Mouse (Mus musculus) CH12.LX (cell line): ENCODE results near the gene Wbp11. TPM values are rescaled to one million over a fixed set of nuclear protein-coding genes. Genes with fewer than 3 reads are reported as not detected.

ENCODE experiments used
- DNase-seq: peaks from one replicate; pipeline ENCODE4 v3.0.0-alpha.2; 2013; ENCODE audit errors: extremely low read depth
- H3K27ac ChIP-seq: 2 replicates; pipeline ENCODE4 v1.5.1; 2012; ENCODE audit warnings: low read depth, mild to moderate bottlenecking, control low read depth, moderate library complexity; ENCODE audit not compliant: insufficient read depth
- H3K27me3 ChIP-seq: replicated peaks from 2 replicates; pipeline ENCODE3; 2012; ENCODE audit warnings: inconsistent platforms
- H3K36me3 ChIP-seq, 2 experiments: replicated peaks in 1 of 2; 2 replicates each; pipeline versions ENCODE3 to v1.6.1; 2012; ENCODE audit warnings: inconsistent platforms in 1 of 2, low read length in 1 of 2, mild to moderate bottlenecking in 1 of 2, mixed read lengths in 1 of 2, moderate library complexity in 1 of 2; ENCODE audit not compliant: control insufficient read depth in 1 of 2, insufficient read depth in 1 of 2
- H3K4me1 ChIP-seq, 2 experiments: 2 replicates each; pipeline ENCODE4 v1.6.1; 2012; ENCODE audit warnings: inconsistent platforms in 1 of 2, moderate library complexity in 1 of 2; ENCODE audit not compliant: insufficient read depth in 2 of 2, control insufficient read depth in 1 of 2
- H3K4me2 ChIP-seq: 2 replicates; pipeline ENCODE4 v1.6.1; 2012; ENCODE audit warnings: low read depth, mild to moderate bottlenecking, control low read depth; ENCODE audit not compliant: poor library complexity, insufficient read depth, severe bottlenecking
- H3K4me3 ChIP-seq, 3 experiments: fragments of 150-350 bp in 1 of 3; sonication (generic) in 1 of 3; replicated peaks in 1 of 3; 2 replicates each; pipeline versions ENCODE3 to v1.5.1; 2011 to 2012; ENCODE audit warnings: low read depth in 2 of 3, low read length in 2 of 3, mild to moderate bottlenecking in 2 of 3, moderate library complexity in 2 of 3, control low read depth in 1 of 3, improper control_type of control experiment in 1 of 3, inconsistent platforms in 1 of 3, mixed read lengths in 1 of 3; ENCODE audit not compliant: poor library complexity in 1 of 3
- H3K79me2 ChIP-seq: replicated peaks from 2 replicates; pipeline ENCODE4 v1.6.1; 2012; ENCODE audit warnings: mild to moderate bottlenecking, moderate library complexity; ENCODE audit not compliant: control insufficient read depth, poor library complexity, insufficient read depth, severe bottlenecking; ENCODE audit errors: extremely low read depth
- H3K9ac ChIP-seq: 2 replicates; pipeline ENCODE4 v1.6.1; 2012; ENCODE audit warnings: low read depth, mild to moderate bottlenecking, control low read depth, moderate library complexity; ENCODE audit not compliant: insufficient read depth
- H3K9me3 ChIP-seq: replicated peaks from 2 replicates; pipeline ENCODE3; 2012; ENCODE audit warnings: low read length, inconsistent platforms, mixed read lengths
- BHLHE40 ChIP-seq: IDR thresholded peaks from 2 replicates; pipeline ENCODE4 v1.6.1; 2011; ENCODE audit warnings: mild to moderate bottlenecking, low read depth, low read length, improper control_type of control experiment
- CHD1 ChIP-seq: IDR thresholded peaks from 2 replicates; pipeline ENCODE4 v1.6.1; 2012; ENCODE audit warnings: low read depth, low read length, improper control_type of control experiment, inconsistent platforms
- CHD2 ChIP-seq: IDR thresholded peaks from 2 replicates; pipeline ENCODE4 v1.6.1; 2011; ENCODE audit warnings: low read length, improper control_type of control experiment
- CTCF ChIP-seq, 2 experiments: IDR thresholded peaks in 1 of 2; conservative IDR thresholded peaks in 1 of 2; 2 replicates each; pipeline ENCODE4 v1.5.1; 2011 to 2012; ENCODE audit warnings: low read depth in 2 of 2, low read length in 2 of 2, improper control_type of control experiment in 1 of 2, inconsistent platforms in 1 of 2, mild to moderate bottlenecking in 1 of 2, moderate library complexity in 1 of 2
- E2F4 ChIP-seq: IDR thresholded peaks from 2 replicates; pipeline ENCODE4 v1.6.1; 2011; ENCODE audit warnings: low read depth, low read length, improper control_type of control experiment; ENCODE audit not compliant: insufficient replicate concordance
- ELF1 ChIP-seq: IDR thresholded peaks from 2 replicates; pipeline ENCODE4 v1.6.1; 2014; ENCODE audit warnings: low read depth, mild to moderate bottlenecking, inconsistent platforms, low read length, improper control_type of control experiment
- EP300 ChIP-seq: IDR thresholded peaks from 2 replicates; pipeline ENCODE4 v1.6.1; 2011; ENCODE audit warnings: low read length, improper control_type of control experiment
- ETS1 ChIP-seq: conservative IDR thresholded peaks from 2 replicates; pipeline ENCODE4 v1.6.1; 2012; ENCODE audit warnings: low read depth, mild to moderate bottlenecking, inconsistent platforms, low read length, improper control_type of control experiment, moderate library complexity
- GABPA ChIP-seq: IDR thresholded peaks from 2 replicates; pipeline ENCODE4 v1.6.1; 2012; ENCODE audit warnings: low read depth, low read length, improper control_type of control experiment, inconsistent platforms; ENCODE audit not compliant: insufficient replicate concordance
- HCFC1 ChIP-seq: IDR thresholded peaks from 2 replicates; pipeline ENCODE4 v1.6.1; 2012; ENCODE audit warnings: low read depth, mild to moderate bottlenecking, inconsistent platforms, low read length, improper control_type of control experiment
- IRF4 ChIP-seq: IDR thresholded peaks from 2 replicates; pipeline ENCODE4 v1.6.1; 2014; ENCODE audit warnings: low read depth, mild to moderate bottlenecking, inconsistent platforms, low read length, improper control_type of control experiment
- JUN ChIP-seq: IDR thresholded peaks from 2 replicates; pipeline ENCODE4 v1.6.1; 2011; ENCODE audit warnings: low read depth, mild to moderate bottlenecking, low read length, improper control_type of control experiment, moderate library complexity; ENCODE audit not compliant: insufficient read depth
- JUND ChIP-seq: conservative IDR thresholded peaks from 2 replicates; pipeline ENCODE4 v1.6.1; 2011; ENCODE audit warnings: low read depth, low read length, improper control_type of control experiment
- MAFK ChIP-seq: IDR thresholded peaks from 2 replicates; pipeline ENCODE4 v1.6.1; 2011; ENCODE audit warnings: low read length, improper control_type of control experiment; ENCODE audit not compliant: insufficient replicate concordance
- MAX ChIP-seq: IDR thresholded peaks from 2 replicates; pipeline ENCODE4 v1.6.1; 2011; ENCODE audit warnings: low read length, improper control_type of control experiment
- MAZ ChIP-seq: IDR thresholded peaks from 2 replicates; pipeline ENCODE4 v1.6.1; 2012; ENCODE audit warnings: low read depth, mild to moderate bottlenecking, inconsistent platforms, low read length, improper control_type of control experiment, moderate library complexity
- MEF2A ChIP-seq: IDR thresholded peaks from 2 replicates; pipeline ENCODE4 v1.6.1; 2014; ENCODE audit warnings: low read depth, mild to moderate bottlenecking, inconsistent platforms, low read length, improper control_type of control experiment, borderline replicate concordance
- MXI1 ChIP-seq: IDR thresholded peaks from 2 replicates; pipeline ENCODE4 v1.6.1; 2011; ENCODE audit warnings: mild to moderate bottlenecking, low read depth, low read length, improper control_type of control experiment
- MYC ChIP-seq: IDR thresholded peaks from 2 replicates; pipeline ENCODE4 v1.6.1; 2011; ENCODE audit warnings: low read depth, mild to moderate bottlenecking, improper control_type of control experiment, low read length
- NELFE ChIP-seq: IDR thresholded peaks from 2 replicates; pipeline ENCODE4 v1.6.1; 2011; ENCODE audit warnings: low read depth, low read length, improper control_type of control experiment
- NRF1 ChIP-seq: IDR thresholded peaks from 2 replicates; pipeline ENCODE4 v1.6.1; 2014; ENCODE audit warnings: low read depth, mild to moderate bottlenecking, inconsistent platforms, low read length, improper control_type of control experiment, moderate library complexity
- PAX5 ChIP-seq: IDR thresholded peaks from 2 replicates; pipeline ENCODE4 v1.6.1; 2012; ENCODE audit warnings: low read length, inconsistent platforms, mixed read lengths
- POLR2A ChIP-seq: IDR thresholded peaks from 2 replicates; pipeline ENCODE4 v1.6.1; 2011; ENCODE audit warnings: low read depth, mild to moderate bottlenecking, improper control_type of control experiment, low read length
- POLR2AphosphoS2 ChIP-seq: IDR thresholded peaks from 2 replicates; pipeline ENCODE4 v1.6.1; 2011; ENCODE audit warnings: low read depth, low read length, improper control_type of control experiment
- RAD21 ChIP-seq: IDR thresholded peaks from 2 replicates; pipeline ENCODE4 v1.6.1; 2011; ENCODE audit warnings: low read depth, mild to moderate bottlenecking, low read length, improper control_type of control experiment, moderate library complexity
- RCOR1 ChIP-seq: conservative IDR thresholded peaks from 2 replicates; pipeline ENCODE4 v1.6.1; 2012; ENCODE audit warnings: low read depth, mild to moderate bottlenecking, inconsistent platforms, low read length, improper control_type of control experiment
- SIN3A ChIP-seq: IDR thresholded peaks from 2 replicates; pipeline ENCODE4 v1.6.1; 2012; ENCODE audit warnings: low read length, improper control_type of control experiment, inconsistent platforms
- SMC3 ChIP-seq: IDR thresholded peaks from 2 replicates; pipeline ENCODE4 v1.6.1; 2011; ENCODE audit warnings: low read depth, low read length, improper control_type of control experiment
- TBP ChIP-seq: conservative IDR thresholded peaks from 2 replicates; pipeline ENCODE4 v1.6.1; 2011; ENCODE audit warnings: low read depth, low read length, improper control_type of control experiment
- TCF12 ChIP-seq: IDR thresholded peaks from 2 replicates; pipeline ENCODE4 v1.6.1; 2014; ENCODE audit warnings: low read depth, mild to moderate bottlenecking, inconsistent platforms, low read length, improper control_type of control experiment
- UBTF ChIP-seq: IDR thresholded peaks from 2 replicates; pipeline ENCODE4 v1.6.1; 2012; ENCODE audit warnings: low read depth, mild to moderate bottlenecking, inconsistent platforms, low read length, improper control_type of control experiment, moderate library complexity
- USF1 ChIP-seq: IDR thresholded peaks from 2 replicates; pipeline ENCODE4 v1.6.1; 2014; ENCODE audit warnings: low read depth, mild to moderate bottlenecking, inconsistent platforms, low read length, improper control_type of control experiment
- USF2 ChIP-seq: conservative IDR thresholded peaks from 2 replicates; pipeline ENCODE4 v1.6.1; 2011; ENCODE audit warnings: low read depth, low read length, improper control_type of control experiment
- ZC3H11A ChIP-seq: IDR thresholded peaks from 2 replicates; pipeline ENCODE4 v1.6.1; 2012; ENCODE audit warnings: low read depth, mild to moderate bottlenecking, inconsistent platforms, low read length, improper control_type of control experiment
- ZKSCAN1 ChIP-seq: IDR thresholded peaks from 2 replicates; pipeline ENCODE4 v1.6.1; 2012; ENCODE audit warnings: low read depth, inconsistent platforms, low read length, improper control_type of control experiment, borderline replicate concordance
- ZMIZ1 ChIP-seq: IDR thresholded peaks from 2 replicates; pipeline ENCODE4 v1.6.1; 2012; ENCODE audit warnings: low read depth, mild to moderate bottlenecking, inconsistent platforms, low read length, improper control_type of control experiment
- ZNF384 ChIP-seq: IDR thresholded peaks from 2 replicates; pipeline ENCODE4 v1.6.1; 2012; ENCODE audit warnings: low read depth, low read length, improper control_type of control experiment, inconsistent platforms
- dilution Hi-C: fragments of 300-500 bp; cut with MboI; formaldehyde crosslinking; loops from 2 replicates; pipeline ENCODE4 v1.14.3; 2020; ENCODE audit warnings: low sequenced_read_pairs; ENCODE audit not compliant: extremely low pct_unique_long_range_greater_than_20kb, extremely low pct_ligation_motif_present
- in situ Hi-C: fragments of 300-500 bp; cut with MboI; formaldehyde crosslinking; loops from 3 replicates; pipeline ENCODE4 v1.14.3; 2019; ENCODE audit warnings: low sequenced_read_pairs, low pct_ligation_motif_present, low pct_unique_long_range_greater_than_20kb, mixed read lengths
- polyA plus RNA-seq: library from polyadenylated mRNA; unstranded; fragments of >175 nt; gene quantifications from 2 replicates; pipeline ENCODE4 v1.2.1, GENCODE M21; 2012; ENCODE audit warnings: low read depth; ENCODE audit not compliant: insufficient read length
- total RNA-seq, 2 experiments: library from RNA; depleted of rRNA; stranded (reverse); fragments of 300-350 nt in 1 of 2; fragments of >200 nt in 1 of 2; gene quantifications; 2 replicates each; pipeline ENCODE4 v1.2.3; 2012 to 2014

Gene Wbp11
- total and polyA plus RNA-seq, 3 experiments, result 27.7 to 189 (median 51.3) TPM

DNA sequence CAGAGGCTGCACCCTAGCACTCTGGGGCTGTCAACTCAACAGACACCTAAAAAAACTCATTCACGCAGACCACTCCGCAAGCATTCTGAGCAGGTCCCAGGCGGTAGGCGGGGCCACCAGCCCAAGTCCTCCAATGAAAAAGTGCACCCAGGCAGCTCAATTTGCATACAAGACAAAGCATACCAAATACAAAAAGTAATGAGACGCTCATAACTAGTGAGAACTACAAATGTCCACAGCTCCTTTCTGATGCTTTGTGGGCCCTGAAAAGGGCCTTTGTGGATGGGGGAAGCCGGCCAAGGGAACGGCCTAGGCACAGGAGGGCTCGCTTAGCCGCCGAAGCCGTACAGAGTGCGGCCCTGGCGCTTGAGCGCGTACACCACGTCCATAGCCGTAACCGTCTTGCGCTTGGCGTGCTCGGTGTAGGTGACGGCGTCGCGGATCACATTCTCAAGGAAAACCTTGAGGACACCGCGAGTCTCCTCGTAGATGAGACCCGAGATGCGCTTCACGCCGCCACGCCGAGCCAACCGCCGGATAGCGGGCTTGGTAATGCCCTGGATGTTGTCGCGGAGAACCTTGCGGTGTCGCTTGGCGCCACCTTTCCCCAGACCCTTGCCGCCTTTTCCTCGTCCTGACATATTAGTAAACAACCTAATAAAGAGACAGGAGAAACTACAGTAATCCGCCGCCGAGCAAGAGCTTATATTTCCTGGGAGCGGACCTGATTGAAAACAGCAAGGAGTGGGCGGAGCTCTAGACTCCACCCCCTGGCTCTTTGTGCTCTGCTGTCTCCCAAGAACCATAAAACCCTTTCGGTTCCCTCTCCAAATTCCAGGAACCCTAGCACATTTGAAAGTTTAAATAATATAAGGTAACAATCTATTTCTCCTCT is 24.0 kb downstream of the Wbp11 start, which contains the start of gene Hist4h4:
Gene Hist4h4, minus strand, starts transcription at position 677 of the 895 bp plus-strand sequence.
- no peaks in the 10 kb centered on the region for H3K9me3 ChIP-seq
- peaks cover 7% of the 10 kb centered on the region for H3K79me2 ChIP-seq
- H3K27me3 ChIP-seq, result no peaks in the 10 kb centered on the region
- dilution Hi-C loops, result no loop called here
- peak within 1 kb of the TSS; percentile 48 to 83 (median 56) for H3K4me3 ChIP-seq
- in situ Hi-C loops, result no loop called here
- H3K9ac ChIP-seq, result peak within 1 kb of the TSS; percentile 78
- H3K36me3 ChIP-seq, result no peaks in the 10 kb centered on the region
- DNase-seq, result peak; percentile 94
- H3K27ac ChIP-seq, result peak within 1 kb of the TSS; percentile 100
- H3K4me1 ChIP-seq, result peaks cover 2 to 35% of the 10 kb centered on the region in 2 experiments; a peak in 2 of 4 replicates
- peak within 1 kb of the TSS; percentile 95 for H3K4me2 ChIP-seq
- TF ChIP-seq IRF4 (peak; percentile 64; the same call in 1 of the 2 replicates), GABPA (no peak), JUN (0 out of 2 replicates have a peak, but pooled peaks have one; percentile 14), RAD21 (no peak), ETS1 (no peak; the same call in none of the 2 replicates), NRF1 (no peak), NELFE (peak; percentile 100), MEF2A (peak; percentile 29; the same call in 1 of the 2 replicates), ZNF384 (peak; percentile 68), ZKSCAN1 (no peak), E2F4 (peak; percentile 84; the same call in 1 of the 2 replicates), TCF12 (peak; percentile 93), CHD1 (peak; percentile 11; the same call in 1 of the 2 replicates), USF2 (no peak), TBP (peak; percentile 99), EP300 (no peak), BHLHE40 (no peak), PAX5 (no peak), ZMIZ1 (peak; percentile 100), MAZ (no peak), SIN3A (peak; percentile 87), MYC (peak; percentile 57; the same call in 1 of the 2 replicates), POLR2A (peak; percentile 98), USF1 (no peak), CHD2 (peak; percentile 23; the same call in 1 of the 2 replicates), JUND (peak; percentile 41; the same call in 1 of the 2 replicates), MXI1 (peak; percentile 79), ELF1 (peak; percentile 46; the same call in 1 of the 2 replicates), SMC3 (peak; percentile 3; the same call in 1 of the 2 replicates), MAX (no peak; the same call in none of the 2 replicates), POLR2AphosphoS2 (peak; percentile 99), HCFC1 (peak; percentile 85), MAFK (0 out of 2 replicates have a peak, but pooled peaks have one; percentile 41), UBTF (peak; percentile 95), CTCF (conservative IDR thresholded peaks at IDR 0.05 in 1 of 2, IDR thresholded peaks at IDR 0.05 in 1 of 2; ENCODE audit: low read depth in 2 of 2, low read length in 2 of 2) (no peak), ZC3H11A (no peak), RCOR1 (peak; percentile 99)
